Mouse (Mus musculus) E14TG2a.4 (cell line): ENCODE data around the gene Gga1.

Experiments
- H3K27me3 ChIP-seq: 2 replicates; pipeline ENCODE4 v1.6.1; 2014; ENCODE audit warnings: low read length, control low read depth; ENCODE audit not compliant: insufficient read depth
- H3K36me3 ChIP-seq: 2 replicates; pipeline ENCODE4 v1.6.1; 2014; ENCODE audit warnings: low read length, control low read depth; ENCODE audit not compliant: insufficient read depth
- H3K4me1 ChIP-seq: replicated peaks from 2 replicates; pipeline ENCODE4 v1.6.1; 2014; ENCODE audit warnings: low read depth, low read length, control low read depth
- H3K4me3 ChIP-seq: replicated peaks from 2 replicates; pipeline ENCODE4 v1.5.1; 2014; ENCODE audit warnings: mild to moderate bottlenecking, low read length
- H3K9me3 ChIP-seq: 2 replicates; pipeline ENCODE4 v1.6.1; 2014; ENCODE audit warnings: low read length, control low read depth
- CTCF ChIP-seq: conservative IDR thresholded peaks from 2 replicates; pipeline ENCODE4 v1.5.1; 2014; ENCODE audit warnings: low read length
- NANOG ChIP-seq: IDR thresholded peaks from 2 replicates; pipeline ENCODE4 v1.6.1; 2014; ENCODE audit warnings: borderline replicate concordance, low read length, mixed read lengths
- POU5F1 ChIP-seq: IDR thresholded peaks from 2 replicates; pipeline ENCODE4 v1.6.1; 2014; ENCODE audit warnings: low read length, borderline replicate concordance

Gga1 gene

DNA sequence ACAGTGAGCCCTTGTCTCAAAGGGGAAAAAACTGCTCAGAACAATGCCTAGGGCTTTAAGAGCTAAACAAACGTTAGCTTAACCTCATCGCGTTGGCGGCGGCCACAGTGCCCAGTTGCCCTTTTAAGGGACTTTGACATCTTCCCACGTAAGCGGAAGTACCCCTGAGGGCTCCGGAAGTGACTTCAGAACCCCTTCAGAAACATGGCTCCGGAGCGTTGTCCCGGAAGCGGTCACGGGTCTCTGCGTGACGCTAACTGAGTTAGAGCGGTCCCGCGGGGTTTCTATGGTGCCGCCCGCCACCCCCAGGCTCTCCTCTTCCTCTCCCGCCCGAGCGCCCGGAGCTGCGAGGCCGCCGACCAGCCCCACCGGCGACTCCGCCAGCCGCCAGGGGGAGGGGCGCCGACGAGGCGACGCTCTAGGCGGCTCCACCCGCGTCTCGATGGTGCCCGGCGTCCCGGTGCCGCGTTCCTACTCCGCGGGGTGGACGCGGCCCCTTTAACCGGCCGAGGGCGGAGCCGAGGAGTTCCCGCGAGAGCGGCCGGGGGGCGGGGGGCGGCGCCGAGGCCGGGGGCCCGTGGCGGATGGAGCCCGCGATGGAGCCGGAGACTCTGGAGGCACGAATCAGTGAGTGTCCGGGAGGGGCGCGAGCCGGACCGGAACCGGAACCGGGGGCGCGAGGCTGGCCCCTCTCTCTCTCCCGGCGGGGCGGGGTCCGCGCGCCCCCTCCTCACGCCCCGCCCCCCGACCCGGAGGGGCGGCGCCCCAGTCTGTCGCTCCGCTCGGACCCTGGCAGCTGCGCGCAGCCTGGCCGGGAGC is at the start of gene Gga1:
TSS of gene Gga1 (plus strand) at position 200 of the 819 bp plus-strand sequence.
- Histone ChIP-seq H3K36me3 (peaks cover 33% of the 10 kb centered on the region), H3K4me1 (peaks cover 84% of the 10 kb centered on the region), H3K4me3 (peak within 1 kb of the TSS; percentile 92), H3K9me3 (no peaks in the 10 kb centered on the region), H3K27me3 (no peaks in the 10 kb centered on the region)
- TF ChIP-seq NANOG: no peak
- TF ChIP-seq CTCF: no peak
- TF ChIP-seq POU5F1: no peak

DNA sequence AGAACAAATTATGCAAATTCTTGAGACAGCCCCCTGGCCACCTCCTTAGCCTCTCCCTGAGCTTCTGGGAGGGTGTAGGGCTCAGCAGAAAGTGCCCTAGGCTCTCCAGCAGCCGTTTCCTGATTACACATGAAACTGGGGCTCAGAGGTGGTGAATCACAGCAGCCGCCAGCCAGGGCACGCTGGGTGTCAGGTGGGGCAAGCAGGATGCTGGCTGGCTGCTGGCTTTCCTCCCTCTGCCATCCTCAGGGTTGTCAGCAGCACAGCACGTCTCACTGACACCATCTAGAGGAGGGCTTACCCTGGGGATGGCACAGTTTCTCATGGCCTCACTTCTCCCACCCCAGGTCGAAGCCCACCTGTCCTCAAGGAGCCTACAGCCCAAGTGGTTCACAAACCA is 48.7 kb upstream of the Gga1 start:
- Histone ChIP-seq H3K4me3 (no peak overlapping the region), H3K36me3 (no peaks in the 10 kb centered on the region), H3K27me3 (peaks cover 33% of the 10 kb centered on the region), H3K9me3 (no peaks in the 10 kb centered on the region), H3K4me1 (peaks cover 44% of the 10 kb centered on the region)
- no peak for TF ChIP-seq NANOG
- no peak for TF ChIP-seq POU5F1
- no peak for TF ChIP-seq CTCF

GRCm38 (mm10) chr15:78829636-78830035 is 47.4 kb upstream of the Gga1 start:
- Histone ChIP-seq H3K4me3 (no peak overlapping the region), H3K9me3 (no peaks in the 10 kb centered on the region), H3K4me1 (peaks cover 53% of the 10 kb centered on the region), H3K36me3 (no peaks in the 10 kb centered on the region), H3K27me3 (peaks cover 33% of the 10 kb centered on the region)
- TF ChIP-seq POU5F1 (no peak), CTCF (peak; percentile 45)

- Histone ChIP-seq H3K36me3 (no peaks in the 10 kb centered on the region), H3K27me3 (peaks cover 26% of the 10 kb centered on the region), H3K4me3 (no peak overlapping the region), H3K4me1 (peaks cover 67% of the 10 kb centered on the region), H3K9me3 (no peaks in the 10 kb centered on the region)
- TF ChIP-seq NANOG (no peak), CTCF (no peak), POU5F1 (no peak)
These were observed 46.0 kb upstream of the Gga1 start for GRCm38 (mm10) chr15:78830742-78831719.

DNA sequence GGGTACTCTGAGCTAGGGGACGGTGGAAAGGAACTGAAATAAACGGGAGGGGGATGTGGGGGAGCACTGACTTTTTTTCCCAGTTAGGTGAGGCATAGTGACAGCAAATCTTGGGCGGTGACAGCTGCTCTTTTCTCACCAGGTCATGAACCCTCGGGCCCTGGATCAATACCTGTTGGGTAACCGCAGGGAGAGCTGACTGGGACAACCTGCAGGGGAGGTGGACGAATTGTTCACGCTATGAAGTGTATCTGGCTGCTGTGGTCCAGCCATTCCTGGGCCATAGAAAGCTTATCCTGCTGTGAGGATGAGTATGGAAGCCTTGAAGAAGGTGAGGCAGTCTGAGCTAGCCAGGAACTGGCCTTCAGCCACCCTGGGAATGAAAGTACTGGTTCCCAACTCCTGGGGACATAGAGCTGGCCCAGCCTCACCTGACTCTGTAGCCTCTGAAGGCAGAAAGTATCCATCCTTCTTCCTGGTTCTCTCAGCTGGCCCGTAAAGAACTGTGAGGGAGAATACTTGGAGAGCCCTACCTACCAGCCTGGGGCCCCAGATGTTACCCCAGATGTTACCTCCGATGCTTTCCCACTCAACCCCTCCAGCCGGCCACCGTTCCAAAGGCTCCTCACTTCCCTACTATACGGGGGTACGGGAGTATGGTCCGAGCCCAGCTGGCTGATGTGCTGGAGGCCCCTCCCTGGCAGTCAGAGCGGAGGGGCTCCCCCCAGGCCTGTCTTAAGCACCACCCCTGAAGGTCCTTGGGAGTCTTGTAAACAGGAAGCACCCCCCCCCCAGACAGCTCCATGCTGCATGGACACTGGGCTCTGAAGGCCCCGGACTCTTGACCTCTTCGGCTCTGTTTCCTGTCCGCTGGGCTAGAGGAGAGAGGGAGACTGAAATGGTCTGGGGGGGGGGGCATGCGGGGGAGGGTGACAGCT is 45.0 kb upstream of the Gga1 start:
- Histone ChIP-seq H3K36me3 (no peaks in the 10 kb centered on the region), H3K9me3 (no peaks in the 10 kb centered on the region), H3K4me3 (no peak overlapping the region), H3K4me1 (peaks cover 69% of the 10 kb centered on the region), H3K27me3 (peaks cover 28% of the 10 kb centered on the region)
- no peak for TF ChIP-seq NANOG
- no peak for TF ChIP-seq CTCF
- TF ChIP-seq POU5F1: no peak

DNA sequence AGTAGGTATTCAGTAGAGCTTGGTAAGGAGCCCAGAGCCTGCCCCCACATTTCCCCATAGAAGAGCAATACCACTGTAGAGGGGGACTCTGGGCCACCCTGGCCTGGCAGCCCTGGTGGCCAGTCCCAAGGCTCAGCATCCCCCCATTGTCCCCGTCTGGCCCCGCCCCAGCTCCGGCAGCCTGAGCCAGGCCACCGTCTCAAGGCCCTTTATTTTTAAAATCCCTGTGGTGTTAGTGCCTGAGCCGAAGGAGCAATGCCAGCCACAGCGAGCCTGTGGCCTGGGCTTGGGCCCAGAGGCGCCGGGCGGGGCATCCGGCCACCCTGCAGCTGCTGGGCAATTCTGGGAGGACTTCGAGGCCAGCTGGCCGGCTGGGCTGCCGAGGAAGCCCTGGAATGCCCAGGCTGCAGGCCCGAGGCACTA is 44.3 kb upstream of the Gga1 start:
- H3K9me3 ChIP-seq: no peaks in the 10 kb centered on the region
- TF ChIP-seq NANOG (no peak), POU5F1 (no peak), CTCF (no peak)
- H3K4me1 ChIP-seq: peaks cover 62% of the 10 kb centered on the region
- peaks cover 20% of the 10 kb centered on the region for H3K27me3 ChIP-seq
- no peaks in the 10 kb centered on the region for H3K36me3 ChIP-seq
- H3K4me3 ChIP-seq: 0 out of 2 replicates have a peak overlapping the region, but pooled peaks have one; percentile 26

DNA sequence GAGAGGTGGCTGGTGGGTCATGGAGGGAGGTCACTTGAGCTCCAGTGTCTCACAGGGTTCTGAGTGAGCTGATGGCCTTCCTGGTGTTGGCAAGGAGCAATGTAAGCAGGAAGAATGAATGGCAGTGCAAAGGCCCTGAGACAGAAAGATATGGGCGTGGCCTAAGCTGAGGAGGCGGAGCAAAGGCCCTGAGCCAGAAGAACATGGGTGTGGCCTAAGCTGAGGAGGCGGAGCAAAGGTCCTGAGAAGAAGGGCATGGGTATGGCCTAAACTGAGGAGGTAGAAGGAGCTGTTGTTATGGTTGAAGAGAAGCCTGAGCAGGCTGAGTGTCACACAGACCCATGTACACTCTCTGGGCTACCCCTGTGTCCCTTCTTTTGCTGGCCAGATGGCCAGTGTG is 43.4 kb upstream of the Gga1 start:
- Histone ChIP-seq H3K27me3 (peaks cover 13% of the 10 kb centered on the region), H3K36me3 (no peaks in the 10 kb centered on the region), H3K4me1 (peaks cover 53% of the 10 kb centered on the region), H3K9me3 (no peaks in the 10 kb centered on the region), H3K4me3 (no peak overlapping the region)
- TF ChIP-seq POU5F1 (no peak), CTCF (no peak), NANOG (no peak)
